Mouse (Mus musculus): ENCODE measurements around the gene Gpr87. TPM values are rescaled to one million over a fixed set of nuclear protein-coding genes. Genes with fewer than 3 reads are reported as not detected.
"Not testable (repeated sequence)": the region's sequence is repeated elsewhere in the genome, so short reads cannot be mapped to it uniquely, and the experiment has no call there.

Gene Gpr87
- polyA plus RNA-seq, 1 experiment from 2014 or later, result 39.1 TPM

DNA sequence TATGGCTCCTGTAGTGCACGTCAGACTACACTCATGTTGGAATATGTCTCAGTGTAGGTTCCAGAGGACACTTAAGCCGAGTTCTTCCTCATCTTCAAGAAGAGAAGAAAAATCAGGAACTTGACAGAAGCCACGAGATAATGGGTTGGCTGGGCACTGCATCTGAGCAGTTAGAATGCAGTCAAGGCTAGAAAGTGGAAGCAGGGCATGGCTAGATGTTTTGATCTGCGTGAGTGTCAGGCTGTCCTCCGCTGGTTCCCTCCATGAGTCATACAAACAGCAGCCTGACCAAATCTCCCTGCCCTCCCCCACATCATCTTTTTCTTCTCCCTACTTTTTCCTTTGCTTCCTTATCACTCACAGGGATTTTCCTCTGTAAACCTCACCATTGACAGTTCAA lies 41.5 kb downstream of the Gpr87 start, which contains the start of gene P2ry14:
Gene P2ry14 (minus strand): TSS at position 195 of the 400 bp plus-strand sequence.
- H3K9me3 ChIP-seq, result no peaks in the 10 kb centered on the region
- H3K36me3 ChIP-seq, result no peaks in the 10 kb centered on the region
- no peak within 1 kb of the TSS for H3K4me3 ChIP-seq
- H3K4me1 ChIP-seq, result no peaks in the 10 kb centered on the region
- no peak for ATAC-seq (ENCODE audit: insufficient number of reproducible peaks, low FRiP score, low TSS enrichment, low read depth)
- no peak within 1 kb of the TSS for H3K9ac ChIP-seq
- H3K4me2 ChIP-seq, result no peak within 1 kb of the TSS
- whole genome bisulfite sequencing, result 83% methylated on average over 5 of the region's 5 CpGs
- no peak within 1 kb of the TSS for H3K27ac ChIP-seq
- H3K27me3 ChIP-seq, result no peaks in the 10 kb centered on the region

DNA sequence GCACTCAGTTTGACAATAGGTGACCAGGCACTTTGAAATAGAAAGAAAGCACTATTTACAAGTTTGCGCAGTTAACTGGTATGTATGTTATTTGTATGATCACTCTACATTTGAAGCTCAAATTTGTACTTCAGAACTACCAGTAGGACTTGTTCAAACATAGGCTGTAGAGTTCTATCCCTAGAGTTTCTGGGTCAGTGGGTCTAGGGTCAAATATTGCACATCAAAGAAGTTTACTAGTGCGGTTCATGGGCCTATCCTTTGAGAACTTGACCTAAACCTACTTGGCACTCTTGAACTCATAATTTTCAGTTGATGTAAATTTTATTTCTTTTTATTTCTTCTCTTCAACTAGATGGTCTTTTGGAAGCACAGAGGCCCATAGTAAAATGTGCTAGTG lies 44.3 kb downstream of the Gpr87 start:
- no peak overlapping the region for H3K27ac ChIP-seq
- H3K9me3 ChIP-seq, result no peaks in the 10 kb centered on the region
- no peak overlapping the region for H3K4me3 ChIP-seq
- H3K4me2 ChIP-seq, result no peak overlapping the region
- no peaks in the 10 kb centered on the region for H3K4me1 ChIP-seq
- 95% methylated on average over 2 of the region's 2 CpGs for WGBS
- H3K36me3 ChIP-seq, result no peaks in the 10 kb centered on the region
- H3K9ac ChIP-seq, result no peak overlapping the region
- H3K27me3 ChIP-seq, result no peaks in the 10 kb centered on the region
- ATAC-seq (ENCODE audit: insufficient number of reproducible peaks, low FRiP score, low TSS enrichment, low read depth), result no peak

GRCm38 (mm10) chr3:59149646-59150045 lies 45.3 kb downstream of the Gpr87 start:
- H3K36me3 ChIP-seq, result no peaks in the 10 kb centered on the region
- no peak overlapping the region for H3K27ac ChIP-seq
- no peak overlapping the region for H3K4me2 ChIP-seq
- ATAC-seq (ENCODE audit: insufficient number of reproducible peaks, low FRiP score, low TSS enrichment, low read depth), result no peak
- H3K9me3 ChIP-seq, result no peaks in the 10 kb centered on the region
- H3K4me3 ChIP-seq, result no peak overlapping the region
- no peaks in the 10 kb centered on the region for H3K4me1 ChIP-seq
- no peak overlapping the region for H3K9ac ChIP-seq
- no peaks in the 10 kb centered on the region for H3K27me3 ChIP-seq

DNA sequence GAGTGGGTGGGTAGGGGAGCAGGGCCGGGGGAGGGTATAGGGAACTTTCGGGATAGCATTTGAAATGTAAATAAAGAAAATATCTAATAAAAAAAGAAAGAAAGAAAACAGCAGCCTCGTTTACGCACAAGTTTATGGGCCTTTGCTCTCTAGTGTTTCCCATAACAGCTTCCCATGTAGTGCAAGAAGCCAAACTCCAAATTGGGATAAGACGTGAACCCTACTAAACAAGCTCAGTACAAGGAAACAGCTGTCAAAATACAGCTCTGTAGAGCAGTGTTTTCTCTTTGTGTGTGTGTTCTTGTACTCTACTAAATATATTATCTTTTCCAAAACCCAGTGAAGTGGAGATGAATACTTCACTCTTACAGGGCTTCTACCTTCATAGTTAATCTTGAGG lies 49.7 kb downstream of the Gpr87 start:
- no peaks in the 10 kb centered on the region for H3K4me1 ChIP-seq
- no peak overlapping the region for H3K9ac ChIP-seq
- no peak overlapping the region for H3K4me3 ChIP-seq
- 42% methylated on average over 5 of the region's 5 CpGs for WGBS
- H3K36me3 ChIP-seq, result no peaks in the 10 kb centered on the region
- no peak overlapping the region for H3K27ac ChIP-seq
- no peaks in the 10 kb centered on the region for H3K27me3 ChIP-seq
- no peak for ATAC-seq (ENCODE audit: insufficient number of reproducible peaks, low FRiP score, low TSS enrichment, low read depth)
- H3K4me2 ChIP-seq, result no peak overlapping the region
- no peaks in the 10 kb centered on the region for H3K9me3 ChIP-seq

GRCm38 (mm10) chr3:59141507-59142305 lies 53.2 kb downstream of the Gpr87 start:
- Histone ChIP-seq H3K27ac (no peak overlapping the region), H3K9ac (no peak overlapping the region), H3K27me3 (no peaks in the 10 kb centered on the region), H3K36me3 (no peaks in the 10 kb centered on the region), H3K9me3 (no peaks in the 10 kb centered on the region), H3K4me1 (no peaks in the 10 kb centered on the region), H3K4me3 (no peak overlapping the region), H3K4me2 (no peak overlapping the region)
- 77% methylated on average over 8 of the region's 8 CpGs for WGBS
- ATAC-seq (ENCODE audit: insufficient number of reproducible peaks, low FRiP score, low TSS enrichment, low read depth), result no peak

- H3K27me3 ChIP-seq; H3K4me2 ChIP-seq; H3K4me1 ChIP-seq; H3K36me3 ChIP-seq; H3K27ac ChIP-seq; H3K9ac ChIP-seq; ATAC-seq (ENCODE audit: insufficient number of reproducible peaks, low FRiP score, low TSS enrichment, low read depth); H3K9me3 ChIP-seq; H3K4me3 ChIP-seq: not testable (repeated sequence)
- 81% methylated on average over 4 of the region's 4 CpGs for WGBS
Observed at GRCm38 (mm10) chr3:59140941-59141340, 54.0 kb downstream of the Gpr87 start.

- WGBS, result 58% methylated on average over 2 of the region's 2 CpGs
Observed at GRCm38 (mm10) chr3:59140115-59140514, 54.8 kb downstream of the Gpr87 start.

DNA sequence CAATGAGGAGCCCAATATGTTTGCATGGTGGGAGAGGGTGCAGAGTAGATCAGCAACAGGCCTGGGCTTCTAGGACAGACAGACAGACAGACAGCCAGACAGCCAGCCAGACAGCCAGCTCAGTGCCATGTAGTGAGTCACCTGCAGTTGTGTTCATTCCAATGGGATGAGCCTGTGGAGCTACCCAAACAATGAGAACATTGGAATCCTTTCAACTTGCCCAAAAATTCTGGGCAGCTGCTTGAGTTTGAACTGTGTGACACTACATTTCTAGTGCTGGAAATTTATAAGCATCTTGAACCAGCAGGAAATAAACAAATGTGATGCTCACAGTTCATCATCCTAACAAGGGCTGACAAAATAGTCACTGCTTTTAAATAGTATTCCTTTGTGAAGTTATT lies 55.3 kb downstream of the Gpr87 start:
- Histone ChIP-seq H3K9me3 (no peaks in the 10 kb centered on the region), H3K9ac (no peak overlapping the region), H3K4me2 (no peak overlapping the region), H3K4me3 (no peak overlapping the region), H3K27ac (no peak overlapping the region), H3K27me3 (no peaks in the 10 kb centered on the region), H3K36me3 (no peaks in the 10 kb centered on the region), H3K4me1 (no peaks in the 10 kb centered on the region)
- ATAC-seq (ENCODE audit: insufficient number of reproducible peaks, low FRiP score, low TSS enrichment, low read depth), result no peak

More at GRCm38 (mm10) chr3:59140115-59140514, 54.8 kb downstream of the Gpr87 start:
- no peak for ATAC-seq (ENCODE audit: insufficient number of reproducible peaks, low FRiP score, low TSS enrichment, low read depth)
- H3K9ac ChIP-seq, result no peak overlapping the region
- H3K4me2 ChIP-seq, result no peak overlapping the region
- no peaks in the 10 kb centered on the region for H3K36me3 ChIP-seq
- no peaks in the 10 kb centered on the region for H3K9me3 ChIP-seq
- no peak overlapping the region for H3K27ac ChIP-seq
- H3K27me3 ChIP-seq, result no peaks in the 10 kb centered on the region
- no peaks in the 10 kb centered on the region for H3K4me1 ChIP-seq
- H3K4me3 ChIP-seq, result no peak overlapping the region

GRCm38 (mm10) chr3:59138946-59139468 lies 55.9 kb downstream of the Gpr87 start:
- no peaks in the 10 kb centered on the region for H3K4me1 ChIP-seq
- H3K9ac ChIP-seq, result no peak overlapping the region
- H3K9me3 ChIP-seq, result no peaks in the 10 kb centered on the region
- H3K4me3 ChIP-seq, result no peak overlapping the region
- no peak overlapping the region for H3K27ac ChIP-seq
- WGBS, result 64% methylated on average over 12 of the region's 12 CpGs
- ATAC-seq (ENCODE audit: insufficient number of reproducible peaks, low FRiP score, low TSS enrichment, low read depth), result no peak
- no peaks in the 10 kb centered on the region for H3K36me3 ChIP-seq
- no peak overlapping the region for H3K4me2 ChIP-seq
- H3K27me3 ChIP-seq, result no peaks in the 10 kb centered on the region

DNA sequence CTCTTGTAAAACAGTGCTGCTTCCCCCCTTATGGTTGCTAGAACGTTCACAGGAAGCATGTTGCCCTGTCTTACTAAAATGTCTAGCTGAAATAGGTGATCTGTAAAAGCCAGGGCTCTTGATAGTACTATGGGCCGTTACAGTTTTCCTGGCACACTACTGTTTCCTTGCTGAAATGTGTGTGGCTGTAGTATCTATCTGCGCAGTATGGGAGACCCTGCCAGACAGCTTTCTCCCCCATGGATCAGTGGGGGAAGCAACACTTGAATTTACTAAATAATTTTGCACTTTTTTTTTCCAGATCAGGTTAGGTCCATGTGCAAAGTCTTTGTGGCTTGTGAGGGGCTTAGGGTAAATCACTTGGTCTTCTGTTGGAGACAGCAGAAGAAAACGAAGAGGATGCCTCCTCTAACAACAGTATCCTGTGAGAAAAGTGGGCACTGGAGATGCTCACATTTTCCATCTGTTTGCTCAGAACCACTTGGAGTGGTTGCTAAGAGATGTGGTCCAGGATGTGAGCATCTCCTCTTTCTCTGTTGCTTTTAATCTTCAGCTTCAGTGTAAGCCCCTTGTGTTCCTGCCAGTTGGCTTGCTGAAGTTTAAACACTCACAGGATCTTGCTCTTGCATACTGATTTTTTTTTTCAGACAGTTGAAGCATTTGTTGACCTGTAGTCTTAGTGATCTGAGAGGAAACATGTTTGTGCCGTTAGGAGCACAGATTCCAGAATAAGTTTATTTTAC lies 58.8 kb downstream of the Gpr87 start:
- Histone ChIP-seq H3K4me3 (no peak overlapping the region), H3K9me3 (no peaks in the 10 kb centered on the region), H3K4me1 (no peaks in the 10 kb centered on the region), H3K27ac (no peak overlapping the region), H3K36me3 (no peaks in the 10 kb centered on the region), H3K9ac (no peak overlapping the region), H3K4me2 (no peak overlapping the region), H3K27me3 (no peaks in the 10 kb centered on the region)
- ATAC-seq (ENCODE audit: insufficient number of reproducible peaks, low FRiP score, low TSS enrichment, low read depth), result no peak
- WGBS, result 69% methylated on average over 5 of the region's 5 CpGs

DNA sequence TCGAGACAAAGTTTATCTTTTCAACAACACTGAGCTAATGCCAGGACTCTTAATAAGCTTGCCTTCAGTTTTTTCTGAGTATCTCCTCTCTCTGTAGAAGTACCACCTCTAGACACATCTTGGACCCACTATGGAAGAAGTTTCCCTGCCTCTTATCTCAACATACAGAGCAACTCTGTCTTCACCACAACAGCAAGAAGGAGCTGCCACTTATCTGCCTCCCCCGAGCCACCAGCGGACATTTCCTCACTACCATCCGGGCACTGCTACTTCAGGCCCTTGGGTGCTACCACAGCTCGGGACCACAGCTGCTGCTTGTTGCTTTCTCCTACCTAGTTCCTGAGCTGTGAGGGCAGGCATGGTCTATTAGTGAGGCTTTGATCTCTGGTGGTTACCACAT lies 61.7 kb downstream of the Gpr87 start:
- H3K4me2 ChIP-seq, result no peak overlapping the region
- no peak for ATAC-seq (ENCODE audit: insufficient number of reproducible peaks, low FRiP score, low TSS enrichment, low read depth)
- H3K9me3 ChIP-seq, result no peaks in the 10 kb centered on the region
- no peaks in the 10 kb centered on the region for H3K36me3 ChIP-seq
- no peak overlapping the region for H3K27ac ChIP-seq
- H3K27me3 ChIP-seq, result no peaks in the 10 kb centered on the region
- no peak overlapping the region for H3K4me3 ChIP-seq
- no peak overlapping the region for H3K9ac ChIP-seq
- 76% methylated on average over 5 of the region's 5 CpGs for WGBS
- H3K4me1 ChIP-seq, result no peaks in the 10 kb centered on the region

DNA sequence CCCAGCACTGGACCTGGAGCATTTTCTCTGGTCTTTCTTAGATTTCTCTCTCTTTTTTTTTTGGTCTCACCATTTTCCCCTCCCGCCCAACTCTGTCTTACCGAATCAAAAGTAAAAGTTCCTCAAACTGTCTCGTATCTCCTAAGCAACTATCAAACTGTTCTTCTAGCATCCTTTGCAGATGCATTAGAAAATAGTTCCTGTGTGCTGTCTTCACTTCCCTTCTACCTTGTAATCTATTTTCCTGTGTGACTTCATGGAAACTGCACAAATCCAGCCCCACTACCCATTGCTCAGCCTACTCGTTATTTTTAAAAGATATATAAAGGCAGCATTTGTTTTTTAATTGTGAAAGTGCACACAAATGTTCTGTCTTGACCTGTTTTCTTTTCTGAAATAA lies 62.9 kb downstream of the Gpr87 start:
- Histone ChIP-seq H3K4me2 (no peak overlapping the region), H3K36me3 (no peaks in the 10 kb centered on the region), H3K4me1 (no peaks in the 10 kb centered on the region), H3K27ac (no peak overlapping the region), H3K4me3 (no peak overlapping the region), H3K9me3 (no peaks in the 10 kb centered on the region), H3K27me3 (no peaks in the 10 kb centered on the region), H3K9ac (no peak overlapping the region)
- WGBS, result 79% methylated on average over 4 of the region's 4 CpGs
- ATAC-seq (ENCODE audit: insufficient number of reproducible peaks, low FRiP score, low TSS enrichment, low read depth), result no peak

Data from limb, embryonic 15.5 days (tissue).